Mouse (Mus musculus) bone marrow macrophage, adult 2 months (primary cell): ENCODE data around the gene Naga.

Experiments
- CTCF ChIP-seq: IDR thresholded peaks from 2 replicates; pipeline ENCODE4 v1.5.1; 2012; ENCODE audit warnings: low read depth, mild to moderate bottlenecking, low read length, moderate library complexity
- POLR2A ChIP-seq: IDR thresholded peaks from 2 replicates; pipeline ENCODE4 v1.6.1; 2012; ENCODE audit warnings: mild to moderate bottlenecking, low read depth, low read length, borderline replicate concordance

GRCm38 (mm10) chr15:82362234-82362633, 23.5 kb upstream of the Naga start:
- no peak for TF ChIP-seq CTCF
- no peak for TF ChIP-seq POLR2A
